Mouse (Mus musculus) megakaryocyte, adult 5-6 weeks (primary cell): ENCODE measurements around the gene Sox30. TPM values are rescaled to one million over a fixed set of nuclear protein-coding genes. Genes with fewer than 3 reads are reported as not detected.

Experiments
- ATAC-seq: 2 replicates; pipeline ENCODE4 v1.8.0; 2016; ENCODE audit warnings: mild to moderate bottlenecking, inconsistent platforms; ENCODE audit not compliant: poor library complexity, severe bottlenecking
- total RNA-seq, 2 experiments: library from RNA; stranded (forward) in 1 of 2; stranded (reverse) in 1 of 2; fragments of 153-499, 151-499 nt in 1 of 2; fragments of 221-1000, 200-1000 nt in 1 of 2; gene quantifications; 2 replicates each; pipeline versions ENCODE4 v1.2.3 to v1.2.4; 2015 to 2017

The Sox30 gene
- total RNA-seq (2015): not detected in 2 replicates
- not detected in 2 replicates for total RNA-seq (2017)

GRCm38 (mm10) chr11:45979946-45980892 is at the start of gene Sox30:
TSS of gene Sox30 (plus strand) at chr11:45980310.
- ATAC-seq: peak; percentile 54

- ATAC-seq: no peak
Observed at GRCm38 (mm10) chr11:45932771-45933170, 47.3 kb upstream of the Sox30 start.

GRCm38 (mm10) chr11:45937478-45937877 is 42.6 kb upstream of the Sox30 start:
- no peak for ATAC-seq

DNA sequence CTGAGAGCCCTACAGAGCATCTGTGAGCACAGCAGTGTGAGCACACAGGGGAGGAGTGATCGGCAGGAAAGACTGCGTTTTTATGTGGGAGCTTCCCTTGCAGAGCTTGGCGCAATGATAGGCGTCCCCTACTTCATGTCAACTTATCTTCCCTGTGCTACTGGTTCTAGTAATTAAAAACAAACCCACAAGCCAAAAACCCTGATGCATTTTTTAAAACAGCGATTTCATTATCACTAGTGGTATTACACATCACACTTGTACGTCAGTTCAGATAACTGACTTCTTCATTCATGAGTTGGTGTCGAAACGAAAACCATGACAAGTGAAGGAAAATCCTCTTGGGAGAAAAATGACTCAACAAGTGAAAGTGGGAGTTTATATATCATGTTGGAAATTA is 41.2 kb upstream of the Sox30 start:
- peak; percentile 45 for ATAC-seq

GRCm38 (mm10) chr11:45942281-45942680 is 37.8 kb upstream of the Sox30 start:
- ATAC-seq: no peak

DNA sequence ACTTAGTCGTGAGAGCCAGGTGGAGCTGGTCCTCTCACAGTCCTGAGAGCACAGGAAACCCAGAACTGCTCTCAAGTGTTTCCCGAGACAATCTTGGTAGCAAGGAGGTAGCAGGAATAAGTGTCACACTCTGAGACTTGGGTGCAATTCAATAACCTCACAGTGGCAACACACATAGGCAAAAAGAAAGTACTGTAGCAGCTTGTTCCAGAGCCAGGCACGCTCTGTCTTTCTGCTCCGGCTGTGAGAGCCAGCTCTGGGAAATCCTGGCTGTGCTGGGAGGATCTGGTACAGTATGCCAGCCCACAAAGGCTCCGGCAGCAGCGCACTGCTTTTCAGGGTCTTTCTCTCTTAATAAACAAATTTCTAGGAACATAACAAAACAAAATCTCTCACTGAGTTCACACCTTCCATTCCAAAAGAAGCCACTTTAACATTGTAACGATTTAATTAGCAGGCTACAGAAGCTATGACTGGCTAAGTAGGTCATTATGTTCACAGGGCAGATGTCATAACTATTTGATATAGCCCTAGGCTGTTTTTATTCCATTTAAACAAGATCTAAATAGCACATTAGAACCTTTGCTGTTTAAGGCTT is 36.9 kb upstream of the Sox30 start:
- no peak for ATAC-seq

GRCm38 (mm10) chr11:45943891-45944642 is 36.0 kb upstream of the Sox30 start:
- peak; percentile 27 for ATAC-seq

DNA sequence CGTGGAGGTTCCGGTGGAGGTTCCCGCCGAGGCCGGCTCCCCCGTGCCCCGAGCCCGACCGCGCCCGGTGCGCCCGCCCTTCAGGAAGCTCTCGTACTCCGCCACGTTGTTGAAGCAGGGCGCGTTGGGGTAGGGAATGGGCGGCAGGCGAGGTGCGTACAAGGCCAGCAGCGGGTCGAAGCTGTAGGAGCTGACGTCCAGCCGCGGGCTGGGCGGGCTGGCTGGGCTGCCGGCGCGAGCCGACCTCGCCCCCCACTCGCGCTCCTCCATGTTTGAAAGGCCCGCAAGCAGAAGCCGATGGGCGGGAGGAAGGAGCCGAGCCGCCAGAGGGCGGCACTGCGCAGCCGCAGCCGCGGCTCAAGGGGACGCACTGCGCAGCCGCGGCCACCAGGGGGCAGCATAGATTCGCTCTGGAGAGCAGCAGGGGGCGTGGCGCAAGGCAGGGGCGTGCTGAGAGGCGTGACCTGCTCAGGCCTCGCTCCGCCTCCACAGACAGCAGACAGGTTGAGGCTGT is 35.4 kb upstream of the Sox30 start, which contains the start of gene Lsm11:
Gene Lsm11, minus strand, starts transcription at position 293 of the 514 bp plus-strand sequence.
- ATAC-seq: peak; percentile 96

DNA sequence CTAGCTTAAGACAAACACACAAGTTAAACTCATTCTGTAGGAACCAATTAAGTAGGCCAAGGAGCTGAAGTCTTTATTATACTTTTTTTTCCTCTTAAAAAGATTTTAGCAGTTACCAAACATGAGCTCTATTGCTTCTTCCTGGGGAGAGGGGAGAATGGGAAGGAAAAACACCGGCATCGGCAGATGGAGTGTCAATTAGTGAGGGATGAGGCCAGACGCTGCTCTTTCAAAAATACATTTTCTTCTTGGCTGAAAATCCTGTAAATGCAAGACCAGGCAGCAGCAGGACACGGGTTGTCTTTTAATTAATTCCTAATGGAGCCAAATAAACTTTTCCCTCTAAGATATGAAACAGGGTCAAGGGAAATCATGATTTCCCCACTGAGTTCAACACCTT is 33.3 kb upstream of the Sox30 start:
- ATAC-seq: no peak

DNA sequence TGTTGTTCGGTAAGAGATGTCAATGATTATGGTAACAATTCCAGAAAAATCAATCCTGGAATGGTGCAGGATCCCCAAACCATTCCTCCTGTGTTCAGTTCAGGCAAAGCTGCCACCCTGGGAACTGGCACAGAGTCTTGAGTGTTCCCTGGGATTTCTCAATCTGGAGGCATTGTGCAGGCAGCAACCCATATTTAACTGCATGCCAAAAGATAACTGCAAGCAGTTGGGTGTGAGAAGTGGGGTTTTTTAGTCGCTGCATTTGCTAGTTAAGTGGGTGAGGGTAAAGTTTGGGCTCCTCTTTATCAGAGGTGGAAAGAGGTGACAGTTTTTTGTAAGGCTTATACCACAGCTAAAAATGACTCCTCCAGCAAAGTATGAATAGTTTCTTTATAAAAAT is 32.6 kb upstream of the Sox30 start:
- no peak for ATAC-seq

GRCm38 (mm10) chr11:45955127-45955627 is 24.9 kb upstream of the Sox30 start, which contains the start of gene Thg1l:
TSS of gene Thg1l (minus strand) at chr11:45955494.
- ATAC-seq: peak; percentile 98

DNA sequence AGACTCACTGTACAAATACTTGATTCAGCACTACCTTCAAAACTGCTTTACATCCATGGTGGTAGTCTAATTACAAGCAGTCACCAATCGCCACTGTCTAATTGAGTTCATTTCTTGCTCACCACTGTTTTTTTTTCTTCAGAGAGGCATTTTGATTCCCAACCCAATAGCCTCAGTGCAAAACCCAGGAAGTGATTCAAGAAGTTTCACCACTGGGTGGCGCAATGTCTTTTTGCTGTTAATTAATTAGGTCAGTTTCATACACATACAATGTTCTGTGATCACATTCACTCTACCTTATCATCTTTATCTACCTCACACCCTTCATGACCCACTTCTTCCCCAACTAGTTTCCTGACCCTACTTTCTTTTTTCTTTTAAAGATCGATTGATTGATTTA is 20.5 kb upstream of the Sox30 start:
- ATAC-seq: no peak

DNA sequence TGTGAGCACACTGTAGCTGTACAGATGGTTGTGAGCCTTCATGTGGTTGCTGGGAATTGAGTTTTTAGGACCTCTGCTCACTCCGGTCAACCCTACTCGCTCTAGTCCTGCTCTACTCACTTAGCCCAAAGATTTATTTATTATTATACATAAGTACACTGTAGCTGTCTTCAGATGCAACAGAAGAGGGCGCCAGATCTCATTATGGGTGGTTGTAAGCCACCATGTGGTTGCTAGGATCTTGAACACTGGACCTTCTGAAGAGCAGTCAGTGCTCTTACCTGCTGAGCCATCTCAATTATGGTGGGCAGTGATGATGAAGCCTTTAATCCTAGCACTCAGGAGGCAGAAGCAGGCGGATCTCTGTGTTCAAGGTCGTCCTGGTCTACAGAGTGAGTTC is 20.1 kb upstream of the Sox30 start:
- ATAC-seq: no peak

- ATAC-seq: no peak
Observed at GRCm38 (mm10) chr11:45966896-45967295, 13.2 kb upstream of the Sox30 start.

GRCm38 (mm10) chr11:45968466-45968865 is 11.6 kb upstream of the Sox30 start:
- ATAC-seq: no peak

- ATAC-seq: no peak
Observed at GRCm38 (mm10) chr11:45973635-45974034, 6.5 kb upstream of the Sox30 start.

DNA sequence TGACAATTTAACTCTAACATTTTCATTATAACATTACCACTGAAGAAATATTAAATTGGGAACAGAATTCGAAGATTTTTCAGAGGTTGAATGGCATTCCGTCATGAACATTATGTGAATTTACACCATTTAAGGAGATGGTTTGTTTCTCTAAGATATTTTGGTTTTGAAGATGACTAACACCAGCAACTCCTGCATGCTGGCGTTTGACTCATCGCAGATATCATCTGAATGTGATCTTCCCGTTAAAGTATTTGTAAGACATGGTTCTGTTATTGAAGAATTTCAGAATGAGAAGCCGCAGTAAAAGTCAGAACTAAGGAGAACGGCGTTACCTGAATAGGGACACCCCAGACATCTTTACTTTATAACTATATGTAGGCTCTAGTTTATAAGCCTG is 5.6 kb upstream of the Sox30 start:
- no peak for ATAC-seq

GRCm38 (mm10) chr11:45976061-45976460 is 4.0 kb upstream of the Sox30 start:
- ATAC-seq: no peak

- 0 out of 2 replicates have a peak, but pooled peaks have one; percentile 12 for ATAC-seq
Observed at GRCm38 (mm10) chr11:45980893-45981253, 763 bp downstream of the Sox30 start.

- no peak for ATAC-seq
Observed at GRCm38 (mm10) chr11:45991604-45992003, 11.5 kb downstream of the Sox30 start.

DNA sequence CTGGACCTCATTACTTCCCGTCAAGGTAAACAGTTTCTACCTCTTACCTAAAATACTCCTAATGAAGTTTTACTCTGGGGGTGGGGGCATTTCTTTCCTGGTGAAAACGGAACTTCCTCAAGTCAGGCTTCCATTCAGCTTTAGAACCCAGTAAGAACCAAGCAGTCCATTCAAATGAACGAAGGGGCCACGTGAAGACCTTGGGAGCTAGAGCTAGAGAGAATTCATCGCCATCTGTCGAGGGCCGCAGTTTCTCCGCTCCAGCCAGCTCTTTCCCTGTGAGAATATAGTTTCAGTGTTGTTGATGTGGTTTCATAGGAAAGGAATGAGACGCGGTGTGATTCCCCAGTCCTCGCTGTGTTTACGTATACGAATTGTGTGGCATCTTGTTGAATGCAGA is 12.0 kb downstream of the Sox30 start:
- no peak for ATAC-seq
